Mouse (Mus musculus): ENCODE results near the gene Trib3. TPM values are rescaled to one million over a fixed set of nuclear protein-coding genes. Genes with fewer than 3 reads are reported as not detected.

The Trib3 gene
- 1.1 and 1.2 TPM in 2 replicates for polyA plus RNA-seq (2014; fragmentation: Nextera tagmentation; extraction: Ambion mirVana)

GRCm38 (mm10) chr2:152343329-152344213 is at the start of gene Trib3:
TSS of gene Trib3 (minus strand) at chr2:152344032.
- Histone ChIP-seq H3K27me3 (ENCODE audit: control insufficient read depth, insufficient read depth, low read length) (peaks cover 5% of the 10 kb centered on the region; the same call in 1 of the 2 replicates), H3K9ac (ENCODE audit: low read length) (peak within 1 kb of the TSS; percentile 63), H3K9me3 (ENCODE audit: control insufficient read depth, low read length) (no peaks in the 10 kb centered on the region), H3K4me2 (peak within 1 kb of the TSS; percentile 90), H3K4me3 (ENCODE audit: low read depth, low read length) (peak within 1 kb of the TSS; percentile 40), H3K36me3 (ENCODE audit: control insufficient read depth, insufficient read depth, low read length) (no peaks in the 10 kb centered on the region), H3K4me1 (ENCODE audit: control insufficient read depth, insufficient read depth, low read length) (peaks cover 4% of the 10 kb centered on the region), H3K27ac (ENCODE audit: low read depth, low read length) (no peak within 1 kb of the TSS)
- peak; percentile 96 for DNase-seq (ENCODE audit: low spot score, missing footprints)
- WGBS: under 1% methylated on average over 51 of the region's 52 CpGs
- ATAC-seq (ENCODE audit: low FRiP score): peak; percentile 85

- no peak overlapping the region for H3K27ac ChIP-seq (ENCODE audit: low read depth, low read length)
- peak; percentile 79 for DNase-seq (ENCODE audit: low spot score, missing footprints)
- no peaks in the 10 kb centered on the region for H3K36me3 ChIP-seq (ENCODE audit: control insufficient read depth, insufficient read depth, low read length)
- peaks cover 21% of the 10 kb centered on the region for H3K4me1 ChIP-seq (ENCODE audit: control insufficient read depth, insufficient read depth, low read length)
- no peak for ATAC-seq (ENCODE audit: low FRiP score)
- H3K9ac ChIP-seq (ENCODE audit: low read length): no peak overlapping the region
- H3K4me3 ChIP-seq (ENCODE audit: low read depth, low read length): no peak overlapping the region
- WGBS: 45% methylated on average over 9 of the region's 9 CpGs
- no peak overlapping the region for H3K4me2 ChIP-seq
- no peaks in the 10 kb centered on the region for H3K9me3 ChIP-seq (ENCODE audit: control insufficient read depth, low read length)
- no peaks in the 10 kb centered on the region for H3K27me3 ChIP-seq (ENCODE audit: control insufficient read depth, insufficient read depth, low read length)
Observed at GRCm38 (mm10) chr2:152393225-152394017, 49.6 kb upstream of the Trib3 start.

- Histone ChIP-seq H3K4me3 (ENCODE audit: low read depth, low read length) (no peak overlapping the region), H3K27ac (ENCODE audit: low read depth, low read length) (no peak overlapping the region), H3K4me1 (ENCODE audit: control insufficient read depth, insufficient read depth, low read length) (peaks cover 19% of the 10 kb centered on the region), H3K36me3 (ENCODE audit: control insufficient read depth, insufficient read depth, low read length) (no peaks in the 10 kb centered on the region), H3K9me3 (ENCODE audit: control insufficient read depth, low read length) (no peaks in the 10 kb centered on the region), H3K9ac (ENCODE audit: low read length) (no peak overlapping the region), H3K27me3 (ENCODE audit: control insufficient read depth, insufficient read depth, low read length) (no peaks in the 10 kb centered on the region), H3K4me2 (no peak overlapping the region)
- ATAC-seq (ENCODE audit: low FRiP score) (no peak), DNase-seq (ENCODE audit: low spot score, missing footprints) (peak; percentile 90)
- 8% methylated on average over 3 of the region's 3 CpGs for WGBS
Observed at GRCm38 (mm10) chr2:152392786-152393185, 49.0 kb upstream of the Trib3 start.

GRCm38 (mm10) chr2:152384191-152384590 is 40.4 kb upstream of the Trib3 start:
- 88% methylated on average over 4 of the region's 4 CpGs for WGBS
- H3K9me3 ChIP-seq (ENCODE audit: control insufficient read depth, low read length): no peaks in the 10 kb centered on the region
- DNase-seq (ENCODE audit: low spot score, missing footprints) (peak; percentile 8), ATAC-seq (ENCODE audit: low FRiP score) (no peak)
- H3K4me3 ChIP-seq (ENCODE audit: low read depth, low read length): no peak overlapping the region
- H3K4me1 ChIP-seq (ENCODE audit: control insufficient read depth, insufficient read depth, low read length): no peaks in the 10 kb centered on the region
- H3K27ac ChIP-seq (ENCODE audit: low read depth, low read length): no peak overlapping the region
- H3K27me3 ChIP-seq (ENCODE audit: control insufficient read depth, insufficient read depth, low read length): no peaks in the 10 kb centered on the region
- H3K36me3 ChIP-seq (ENCODE audit: control insufficient read depth, insufficient read depth, low read length): no peaks in the 10 kb centered on the region
- no peak overlapping the region for H3K4me2 ChIP-seq
- H3K9ac ChIP-seq (ENCODE audit: low read length): no peak overlapping the region

GRCm38 (mm10) chr2:152376345-152376741 is 32.5 kb upstream of the Trib3 start, which contains the start of gene Nrsn2:
TSS of gene Nrsn2 (minus strand) at chr2:152376638.
- Histone ChIP-seq H3K4me2 (peak within 1 kb of the TSS; percentile 44), H3K4me1 (ENCODE audit: control insufficient read depth, insufficient read depth, low read length) (peaks cover 14% of the 10 kb centered on the region), H3K4me3 (ENCODE audit: low read depth, low read length) (peak within 1 kb of the TSS; percentile 16), H3K36me3 (ENCODE audit: control insufficient read depth, insufficient read depth, low read length) (no peaks in the 10 kb centered on the region), H3K27ac (ENCODE audit: low read depth, low read length) (peak within 1 kb of the TSS; percentile 72), H3K27me3 (ENCODE audit: control insufficient read depth, insufficient read depth, low read length) (peaks cover 5% of the 10 kb centered on the region; the same call in 1 of the 2 replicates), H3K9ac (ENCODE audit: low read length) (peak within 1 kb of the TSS; percentile 28), H3K9me3 (ENCODE audit: control insufficient read depth, low read length) (no peaks in the 10 kb centered on the region)
- DNase-seq (ENCODE audit: low spot score, missing footprints) (peak; percentile 92), ATAC-seq (ENCODE audit: low FRiP score) (peak; percentile 67)
- 1% methylated on average over 16 of the region's 16 CpGs for WGBS

- Histone ChIP-seq H3K27me3 (ENCODE audit: control insufficient read depth, insufficient read depth, low read length) (peaks cover 5% of the 10 kb centered on the region; the same call in 1 of the 2 replicates), H3K36me3 (ENCODE audit: control insufficient read depth, insufficient read depth, low read length) (no peaks in the 10 kb centered on the region), H3K9me3 (ENCODE audit: control insufficient read depth, low read length) (no peaks in the 10 kb centered on the region), H3K4me1 (ENCODE audit: control insufficient read depth, insufficient read depth, low read length) (peaks cover 14% of the 10 kb centered on the region), H3K4me3 (ENCODE audit: low read depth, low read length) (peak overlapping the region; percentile 16), H3K9ac (ENCODE audit: low read length) (peak overlapping the region; percentile 28), H3K27ac (ENCODE audit: low read depth, low read length) (peak overlapping the region; percentile 72), H3K4me2 (peak overlapping the region; percentile 44)
- ATAC-seq (ENCODE audit: low FRiP score): peak; percentile 91
- DNase-seq (ENCODE audit: low spot score, missing footprints): peak; percentile 89
- WGBS: 2% methylated on average over 21 of the region's 21 CpGs
Observed at GRCm38 (mm10) chr2:152375652-152376344, 32.0 kb upstream of the Trib3 start.

- H3K9ac ChIP-seq (ENCODE audit: low read length): no peak overlapping the region
- H3K36me3 ChIP-seq (ENCODE audit: control insufficient read depth, insufficient read depth, low read length): no peaks in the 10 kb centered on the region
- ATAC-seq (ENCODE audit: low FRiP score) (no peak), DNase-seq (ENCODE audit: low spot score, missing footprints) (no peak)
- no peak overlapping the region for H3K27ac ChIP-seq (ENCODE audit: low read depth, low read length)
- WGBS: 89% methylated on average over 9 of the region's 9 CpGs
- H3K4me1 ChIP-seq (ENCODE audit: control insufficient read depth, insufficient read depth, low read length): peaks cover 14% of the 10 kb centered on the region
- no peak overlapping the region for H3K4me2 ChIP-seq
- H3K27me3 ChIP-seq (ENCODE audit: control insufficient read depth, insufficient read depth, low read length): peaks cover 5% of the 10 kb centered on the region; the same call in 1 of the 2 replicates
- H3K9me3 ChIP-seq (ENCODE audit: control insufficient read depth, low read length): no peaks in the 10 kb centered on the region
- no peak overlapping the region for H3K4me3 ChIP-seq (ENCODE audit: low read depth, low read length)
Observed at GRCm38 (mm10) chr2:152373547-152373946, 29.7 kb upstream of the Trib3 start.

GRCm38 (mm10) chr2:152372661-152373060 is 28.8 kb upstream of the Trib3 start:
- H3K27me3 ChIP-seq (ENCODE audit: control insufficient read depth, insufficient read depth, low read length): peaks cover 5% of the 10 kb centered on the region; the same call in 1 of the 2 replicates
- WGBS: 67% methylated on average over 4 of the region's 4 CpGs

More at GRCm38 (mm10) chr2:152372661-152373060, 28.8 kb upstream of the Trib3 start:
- peak; percentile 61 for DNase-seq (ENCODE audit: low spot score, missing footprints)
- no peak overlapping the region for H3K9ac ChIP-seq (ENCODE audit: low read length)
- peaks cover 14% of the 10 kb centered on the region for H3K4me1 ChIP-seq (ENCODE audit: control insufficient read depth, insufficient read depth, low read length)
- H3K27ac ChIP-seq (ENCODE audit: low read depth, low read length): no peak overlapping the region
- H3K36me3 ChIP-seq (ENCODE audit: control insufficient read depth, insufficient read depth, low read length): no peaks in the 10 kb centered on the region
- no peak overlapping the region for H3K4me3 ChIP-seq (ENCODE audit: low read depth, low read length)
- no peak overlapping the region for H3K4me2 ChIP-seq
- no peak for ATAC-seq (ENCODE audit: low FRiP score)
- H3K9me3 ChIP-seq (ENCODE audit: control insufficient read depth, low read length): no peaks in the 10 kb centered on the region

Measured in midbrain, embryonic 11.5 days (tissue).